Comparison of ENCODE assay signal across 10 mouse cellular contexts in the genomic region with DNA sequence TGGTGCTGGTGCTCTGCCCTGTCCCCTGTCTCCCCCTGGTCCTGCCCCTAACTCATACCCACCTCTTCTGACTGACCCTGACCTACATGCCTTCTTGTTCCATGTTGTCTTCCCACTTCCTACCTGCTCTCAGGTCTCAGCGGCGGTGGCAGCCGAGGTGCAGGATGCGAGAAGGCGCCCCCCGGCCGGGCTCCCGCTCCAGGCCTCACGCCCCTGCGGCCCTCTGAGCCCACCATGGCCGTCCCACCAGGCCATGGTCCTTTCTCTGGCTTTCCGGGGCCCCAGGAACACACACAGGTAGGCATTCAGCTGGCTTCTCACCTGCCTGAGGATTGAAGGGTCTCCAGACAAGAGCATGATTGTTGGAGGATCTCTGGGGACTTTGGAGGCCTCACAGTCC. TPM values are rescaled to one million over a fixed set of nuclear protein-coding genes. Genes with fewer than 3 reads are reported as not detected.
DNase-seq lines count a peak whose midpoint lies in the region; ATAC-seq and TF ChIP-seq lines count a peak whose summit lies in the region.
"Had no signal": no experiment of that assay in that cellular context is flagged by ENCODE, and none has a peak within 500 bp of the region (broad histone marks: within the 10 kb centered on the region; RNA-seq: fewer than 3 reads in every experiment).

No protein-coding gene starts in this region.

- H3K36me3 ChIP-seq in heart, embryonic 10.5 days, result peaks cover 79% of the 10 kb centered on the region
- peaks cover 69% of the 10 kb centered on the region for H3K36me3 ChIP-seq in forebrain, postnatal 0 days (ENCODE audit: insufficient read depth)
- peaks cover 44% of the 10 kb centered on the region for H3K36me3 ChIP-seq in midbrain, embryonic 11.5 days (ENCODE audit: control insufficient read depth, insufficient read depth, low read length)

- 95% methylated on average over 12 of the region's 12 CpGs for WGBS in heart, embryonic 10.5 days
- WGBS in forebrain, postnatal 0 days, result 97% methylated on average over 12 of the region's 12 CpGs
- WGBS in midbrain, embryonic 11.5 days, result 97% methylated on average over 12 of the region's 12 CpGs

- ATAC-seq in forebrain, postnatal 0 days, result no peak
- no peak for ATAC-seq in midbrain, embryonic 11.5 days (ENCODE audit: low FRiP score)

- 0 out of 2 replicates have a peak overlapping the region, but pooled peaks have one; percentile 10 for H3K27ac ChIP-seq in heart, embryonic 10.5 days
- no peak overlapping the region for H3K27ac ChIP-seq in forebrain, postnatal 0 days (ENCODE audit: low read depth, low read length)
- H3K27ac ChIP-seq in midbrain, embryonic 11.5 days (ENCODE audit: low read depth, low read length), result no peak overlapping the region
- H3K27ac ChIP-seq: lung, embryonic 15.5 days had no signal

- no peak overlapping the region for H3K9ac ChIP-seq in forebrain, postnatal 0 days
- no peak overlapping the region; the same call in 1 of the 2 replicates for H3K9ac ChIP-seq in midbrain, embryonic 11.5 days (ENCODE audit: low read length)

- H3K4me3 ChIP-seq in heart, embryonic 10.5 days, result peak overlapping the region; percentile 95; the same call in 1 of the 2 replicates
- H3K4me3 ChIP-seq in forebrain, postnatal 0 days (ENCODE audit: low read depth, low read length), result no peak overlapping the region
- peak overlapping the region; percentile 93; the same call in 1 of the 2 replicates for H3K4me3 ChIP-seq in midbrain, embryonic 11.5 days (ENCODE audit: low read depth, low read length)

- no peaks in the 10 kb centered on the region for H3K27me3 ChIP-seq in heart, embryonic 10.5 days (ENCODE audit: insufficient read depth, poor library complexity, severe bottlenecking)
- H3K27me3 ChIP-seq in forebrain, postnatal 0 days (ENCODE audit: insufficient read depth, low read length), result no peaks in the 10 kb centered on the region
- H3K27me3 ChIP-seq in midbrain, embryonic 11.5 days (ENCODE audit: control insufficient read depth, insufficient read depth, low read length), result no peaks in the 10 kb centered on the region
- H3K27me3 ChIP-seq: lung, embryonic 15.5 days had no signal

- H3K9me3 ChIP-seq in heart, embryonic 10.5 days, result no peaks in the 10 kb centered on the region
- H3K9me3 ChIP-seq in forebrain, postnatal 0 days (ENCODE audit: low read length), result no peaks in the 10 kb centered on the region
- H3K9me3 ChIP-seq in midbrain, embryonic 11.5 days (ENCODE audit: control insufficient read depth, low read length), result no peaks in the 10 kb centered on the region
- H3K9me3 ChIP-seq: lung, embryonic 15.5 days had no signal

- H3K4me1 ChIP-seq in heart, embryonic 10.5 days, result peaks cover 15% of the 10 kb centered on the region
- peaks cover 6% of the 10 kb centered on the region; the same call in 1 of the 2 replicates for H3K4me1 ChIP-seq in forebrain, postnatal 0 days (ENCODE audit: insufficient read depth)
- H3K4me1 ChIP-seq in midbrain, embryonic 11.5 days (ENCODE audit: control insufficient read depth, insufficient read depth, low read length), result peaks cover 10% of the 10 kb centered on the region

- TF ChIP-seq CTCF in forebrain, postnatal 0 days (IDR thresholded peaks at IDR 0.05; ENCODE audit: low read depth), result no peak

- no peak for DNase-seq in heart, embryonic 10.5 days (ENCODE audit: low spot score)
- no peak for DNase-seq in heart, adult 9 months (ENCODE audit: low spot score in 2 of 2)
- DNase-seq in c-Kit-negative CD71-positive TER-119-positive erythroid progenitor cells, embryonic 14.5 days (ENCODE audit: low read depth, low spot score), result peak; percentile 3
- no peak for DNase-seq in forebrain, postnatal 0 days
- no peak for DNase-seq in midbrain, embryonic 11.5 days (ENCODE audit: low spot score, missing footprints)
- DNase-seq in embryo, embryonic 9.5 days (ENCODE audit: extremely low spot score), result no peak
- DNase-seq in lung, postnatal 10 days, result no peak
- DNase-seq in thymus, postnatal 4 days, result no peak
- DNase-seq: heart, postnatal 4 days had no signal

- H3K4me2 ChIP-seq in forebrain, postnatal 0 days (ENCODE audit: low read depth), result peak overlapping the region; percentile 81; the same call in 1 of the 2 replicates
- peak overlapping the region; percentile 81; the same call in 1 of the 2 replicates for H3K4me2 ChIP-seq in midbrain, embryonic 11.5 days

RNA-seq across cellular contexts. Expression of gene Dyrk1b, which starts 2.1 kb away (rescaled TPM):
- 9.9 and 10.4 TPM in 2 replicates for polyA plus RNA-seq in heart, embryonic 10.5 days (2016; fragmentation: Nextera tagmentation; extraction: Ambion mirVana)
- 21.0 and 23.3 TPM in 2 replicates for total RNA-seq in forebrain, postnatal 0 days (2014; rRNA removed)
- polyA plus RNA-seq in forebrain, postnatal 0 days (2015; fragmentation: Nextera tagmentation; extraction: Ambion mirVana), result 5.5 and 7.4 TPM in 2 replicates
- polyA plus RNA-seq in midbrain, embryonic 11.5 days (2014; fragmentation: Nextera tagmentation; extraction: Ambion mirVana), result 14.5 and 16.0 TPM in 2 replicates

RNA-seq across cellular contexts. Expression of gene Fbl, which starts 11.9 kb away (rescaled TPM):
- 101 and 140 TPM in 2 replicates for polyA plus RNA-seq in heart, embryonic 10.5 days (2016; fragmentation: Nextera tagmentation; extraction: Ambion mirVana)
- 40.4 and 49.5 TPM in 2 replicates for total RNA-seq in forebrain, postnatal 0 days (2014; rRNA removed)
- 86.3 and 91.3 TPM in 2 replicates for polyA plus RNA-seq in forebrain, postnatal 0 days (2015; fragmentation: Nextera tagmentation; extraction: Ambion mirVana)
- polyA plus RNA-seq in midbrain, embryonic 11.5 days (2014; fragmentation: Nextera tagmentation; extraction: Ambion mirVana), result 43.2 and 46.0 TPM in 2 replicates

RNA-seq across cellular contexts. Expression of gene 9530053A07Rik, which starts 52.1 kb away (rescaled TPM):
- polyA plus RNA-seq in heart, embryonic 10.5 days (2016; fragmentation: Nextera tagmentation; extraction: Ambion mirVana), result 0.05 and 0.06 TPM in 2 replicates
- under 0.01 and 0.19 TPM in 2 replicates for total RNA-seq in forebrain, postnatal 0 days (2014; rRNA removed)
- 0.08 TPM in 2 replicates for polyA plus RNA-seq in forebrain, postnatal 0 days (2015; fragmentation: Nextera tagmentation; extraction: Ambion mirVana)
- polyA plus RNA-seq in midbrain, embryonic 11.5 days (2014; fragmentation: Nextera tagmentation; extraction: Ambion mirVana), result 0.03 and 0.08 TPM in 2 replicates
- total RNA-seq: heart, postnatal 4 days had no signal
